Mouse (Mus musculus): ENCODE measurements at regions not wholly inside any gene's neighbourhood (a gene's known extent, or its start where the extent isn't known, plus 50 kb on each side); places are given as distances from the start of the nearest gene placed in this dataset.

DNA sequence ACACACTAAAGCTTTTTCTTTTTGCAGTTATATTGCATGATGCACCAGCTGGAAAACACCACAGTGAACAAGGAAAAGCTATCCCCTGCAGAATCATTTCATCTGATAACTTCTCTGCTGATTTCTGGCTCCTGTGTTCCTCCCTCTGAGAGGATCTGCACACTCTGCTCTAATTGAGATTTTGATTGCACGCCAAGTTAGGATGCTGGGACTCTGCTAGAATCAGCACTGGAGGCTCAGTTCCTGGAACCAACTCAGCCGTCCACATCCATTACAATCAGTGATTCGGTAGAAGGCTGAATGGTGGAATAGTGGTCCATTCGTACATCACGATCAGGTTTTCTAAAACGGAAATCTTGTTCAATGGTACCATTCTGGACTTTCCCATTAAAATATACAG is 434.1 kb downstream of the Tox3 start:
- TF ChIP-seq CTCF (IDR thresholded peaks at IDR 0.05; ENCODE audit: low read depth) (no peak), EP300 (IDR thresholded peaks at IDR 0.05; ENCODE audit: low read depth) (no peak)
